Mouse (Mus musculus): ENCODE data around the gene Srcap.

DNA sequence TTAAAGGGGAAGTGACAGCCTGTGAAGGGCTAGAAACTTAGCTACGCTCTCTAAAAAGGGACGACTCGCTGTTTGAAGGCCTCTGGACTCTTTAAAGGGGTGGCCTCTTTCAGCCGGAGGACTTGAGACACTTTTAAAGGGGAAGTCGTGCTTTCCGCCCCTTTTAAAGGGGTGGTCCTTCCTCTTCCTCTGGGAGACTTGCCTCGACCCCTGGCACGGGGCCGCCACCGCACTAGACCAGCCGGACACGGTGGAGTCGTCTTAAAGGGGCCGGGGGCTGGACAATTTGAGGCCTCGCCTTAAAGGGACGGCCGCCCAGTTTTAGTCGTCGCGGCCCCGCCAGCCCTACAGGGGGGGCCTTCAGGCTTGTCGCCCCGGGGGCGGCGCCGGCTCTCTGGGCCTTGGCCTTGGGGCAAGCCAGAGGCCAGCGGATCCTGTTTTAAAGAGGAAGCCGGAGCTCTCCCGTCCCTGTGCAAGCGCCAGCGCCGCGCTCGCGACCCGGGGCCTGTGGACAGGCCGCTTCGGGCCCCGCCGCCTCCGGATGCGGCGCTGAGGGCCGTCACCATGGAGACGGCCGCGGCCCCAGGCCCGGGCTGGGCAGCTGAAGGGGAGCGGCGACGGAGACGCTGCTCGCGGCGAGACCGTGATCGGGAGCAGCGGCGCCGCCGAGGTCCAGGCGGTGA lies 33.0 kb upstream of the Srcap start, which contains the start of gene Fbrs:
- TF ChIP-seq TAL1 (IDR thresholded peaks at IDR 0.05; ENCODE audit: low read length) = no peak
- TF ChIP-seq GATA1 (IDR thresholded peaks at IDR 0.05; ENCODE audit: low read length) = no peak
